Mouse (Mus musculus) layer of hippocampus, adult 8-10 months (tissue): Measurements from ENCODE around the gene Cisd1. TPM values are rescaled to one million over a fixed set of nuclear protein-coding genes. Genes with fewer than 3 reads are reported as not detected.

Source experiments
- DNase-seq, 2 experiments: peaks; one replicate each; pipeline ENCODE4 v3.0.0; 2022; ENCODE audit warnings: low spot score in 2 of 2
- total RNA-seq, 4 experiments: library from RNA; stranded (reverse); gene quantifications; 2 replicates each; pipeline ENCODE4 v1.2.4; 2022

Cisd1 gene
- total RNA-seq, 4 experiments from 2014 or later, result 117 to 140 (median 130) TPM

- DNase-seq, result no peak
Measured at GRCm38 (mm10) chr10:71348637-71349280, 4.0 kb upstream of the Cisd1 start.

GRCm38 (mm10) chr10:71347964-71348636 is 3.3 kb upstream of the Cisd1 start:
- no peak for DNase-seq

- peak; percentile 97 to 100 for DNase-seq
Measured at GRCm38 (mm10) chr10:71347509-71347949, 2.8 kb upstream of the Cisd1 start, which contains the start of gene Ipmk. Gene Ipmk (plus strand): TSS chr10:71347763.

GRCm38 (mm10) chr10:71346722-71347508 is 2.2 kb upstream of the Cisd1 start:
- DNase-seq, result no peak

GRCm38 (mm10) chr10:71346106-71346505 is 1.4 kb upstream of the Cisd1 start:
- DNase-seq, result no peak

- no peak for DNase-seq
Measured at GRCm38 (mm10) chr10:71343567-71344265, 1.0 kb downstream of the Cisd1 start.

DNA sequence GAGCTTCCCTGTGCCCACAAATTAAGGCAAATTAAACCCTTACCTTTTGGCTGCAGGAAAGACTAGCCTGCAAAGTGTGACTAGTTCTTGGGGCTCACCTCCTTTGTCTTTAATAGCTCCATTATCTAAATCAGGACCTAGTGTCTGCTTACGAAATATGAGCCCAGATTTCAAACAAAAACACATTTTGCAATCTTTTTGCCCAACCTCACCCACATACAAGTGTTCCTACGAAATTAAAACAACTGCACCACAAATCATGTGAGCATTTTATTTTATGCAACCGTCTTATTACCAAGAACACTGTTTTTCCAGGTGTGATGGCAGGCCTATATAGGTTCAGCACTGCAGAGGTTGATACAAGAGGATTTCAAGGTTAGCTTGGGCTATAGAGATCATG is 1.6 kb downstream of the Cisd1 start:
- DNase-seq, result no peak

GRCm38 (mm10) chr10:71342030-71342805 is 2.5 kb downstream of the Cisd1 start:
- no peak for DNase-seq

DNA sequence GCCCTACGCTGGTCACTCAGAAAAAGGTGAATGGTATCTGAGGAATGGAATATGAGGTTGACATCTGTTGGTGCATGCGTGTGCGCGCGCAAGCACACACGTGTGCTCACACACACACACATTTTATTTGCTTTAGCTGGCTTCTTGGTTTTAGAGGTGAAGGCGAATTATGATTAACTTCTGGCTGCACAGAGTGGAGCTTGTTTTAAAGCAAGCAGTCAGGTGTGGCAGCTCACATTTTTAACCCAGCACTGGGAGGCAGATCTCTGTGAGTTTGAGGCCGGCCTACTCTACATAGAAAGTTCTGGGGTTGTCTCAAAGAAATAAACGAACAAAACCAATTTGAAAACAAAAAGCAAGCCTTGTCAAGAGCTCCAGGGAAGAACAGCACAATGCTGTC is 3.5 kb downstream of the Cisd1 start:
- no peak for DNase-seq

DNA sequence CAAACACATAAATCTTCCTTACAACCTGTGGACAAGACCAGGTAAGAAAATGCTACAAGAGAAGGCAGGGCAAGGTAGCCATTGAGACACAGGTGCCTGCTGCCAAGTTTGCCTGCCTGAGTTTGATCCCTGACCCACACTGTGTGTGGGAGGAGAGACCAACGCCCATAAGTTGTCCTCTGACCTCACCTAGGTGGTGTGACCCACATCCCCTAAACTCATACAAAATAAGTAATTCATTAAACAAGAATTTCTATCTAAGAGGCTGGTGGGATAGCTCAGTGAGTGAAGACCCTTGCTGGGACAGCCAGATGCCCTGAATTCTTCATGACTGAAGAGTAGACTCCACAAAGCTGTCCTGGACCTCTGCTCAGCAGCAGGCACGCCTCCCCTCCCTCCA is 4.6 kb downstream of the Cisd1 start:
- DNase-seq, result no peak

- DNase-seq, result no peak
Measured at GRCm38 (mm10) chr10:71339463-71339862, 5.3 kb downstream of the Cisd1 start.

DNA sequence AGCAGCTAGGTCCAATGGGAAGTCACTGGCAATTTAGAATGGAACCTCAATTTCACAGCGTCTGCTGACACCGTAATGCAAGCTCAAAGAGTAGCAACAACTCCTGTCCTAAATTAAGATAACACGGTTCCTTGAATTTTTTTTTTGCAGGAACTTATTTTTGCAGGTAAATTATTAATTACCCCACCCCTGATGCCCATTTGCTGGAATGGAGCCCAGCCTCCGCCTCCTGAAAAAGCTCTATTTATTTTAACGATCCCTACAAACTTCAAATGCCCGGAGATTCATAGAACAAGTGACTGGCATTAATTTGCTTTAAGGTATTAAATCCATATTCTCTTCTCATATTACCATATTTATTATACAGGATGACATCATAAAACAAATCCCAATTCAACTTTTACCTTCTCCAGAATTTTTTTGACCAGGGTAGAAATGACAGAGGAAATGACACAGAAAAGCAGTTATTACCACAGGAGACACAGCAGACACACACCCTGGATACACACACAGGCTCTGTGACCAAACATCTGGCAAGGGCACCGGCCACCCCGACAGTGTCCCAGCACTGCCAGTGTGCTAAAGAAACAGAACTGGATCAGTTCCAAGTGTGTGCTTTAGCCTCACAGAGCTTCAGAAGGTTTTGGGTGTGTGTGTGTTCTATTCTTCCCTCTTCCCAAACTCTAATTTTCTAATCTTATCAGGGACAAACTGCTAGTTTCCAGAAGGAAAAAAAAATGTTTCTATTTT is 6.4 kb downstream of the Cisd1 start:
- DNase-seq, result no peak

GRCm38 (mm10) chr10:71337733-71338132 is 7.0 kb downstream of the Cisd1 start:
- DNase-seq, result no peak

- no peak for DNase-seq
Measured at GRCm38 (mm10) chr10:71332859-71333258, 11.9 kb downstream of the Cisd1 start.

GRCm38 (mm10) chr10:71332376-71332775 is 12.4 kb downstream of the Cisd1 start:
- DNase-seq, result no peak

DNA sequence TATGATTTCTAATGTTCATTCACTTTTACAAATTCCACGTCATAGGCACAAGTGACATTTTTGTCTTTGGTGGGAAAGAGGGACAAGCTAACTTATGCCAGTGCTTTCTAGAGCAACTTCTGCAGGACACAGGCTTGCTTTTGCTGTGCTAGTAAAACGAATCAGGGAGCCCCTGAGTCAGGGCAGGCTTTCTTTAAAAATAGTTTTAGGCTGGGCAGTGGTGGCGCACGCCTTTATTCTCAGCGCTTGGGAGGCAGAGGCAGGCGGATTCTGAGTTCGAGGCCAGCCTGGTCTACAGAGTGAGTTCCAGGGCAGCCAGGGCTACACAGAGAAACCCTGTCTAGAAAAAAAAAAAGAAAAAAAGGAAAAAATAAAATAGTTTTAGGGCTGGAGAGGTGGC is 12.8 kb downstream of the Cisd1 start:
- no peak for DNase-seq

DNA sequence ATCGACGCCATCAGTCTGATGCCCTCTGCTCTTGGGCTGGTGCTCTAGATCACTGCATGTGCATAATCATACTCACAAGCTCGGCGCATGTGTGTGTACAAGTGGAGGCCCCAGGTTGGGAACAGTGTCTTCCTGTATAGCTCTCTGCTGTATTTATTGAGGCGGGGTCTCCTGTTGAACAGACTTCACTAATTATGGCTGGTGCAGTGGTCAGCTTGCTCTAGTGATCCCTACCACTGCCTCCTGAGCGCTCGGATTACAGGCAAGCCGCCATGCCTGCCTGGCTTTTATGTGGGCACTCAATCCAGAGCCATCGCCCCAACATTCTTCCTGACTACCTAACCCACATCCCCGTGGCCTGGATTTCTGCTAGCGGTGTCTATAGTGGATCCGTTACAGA is 14.7 kb downstream of the Cisd1 start:
- no peak for DNase-seq

DNA sequence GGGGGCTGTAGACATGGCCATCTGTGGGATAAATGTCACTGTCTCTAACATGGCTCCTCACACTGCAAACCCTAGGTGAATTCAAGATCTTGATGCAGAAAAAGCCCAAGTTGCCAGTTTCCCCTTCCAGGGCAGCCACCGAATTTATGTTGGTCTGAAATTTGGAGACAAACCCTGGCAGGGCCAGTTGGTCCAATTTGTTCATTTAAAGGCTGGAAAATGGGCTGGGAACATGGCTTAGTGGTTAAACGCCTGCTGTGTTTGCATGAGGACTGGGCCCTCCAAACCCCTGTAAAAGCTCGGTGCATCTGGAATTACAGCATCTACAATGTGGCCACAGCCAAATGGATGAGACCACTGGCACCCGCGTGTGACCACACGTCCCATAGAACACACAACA is 15.5 kb downstream of the Cisd1 start:
- DNase-seq, result no peak

- DNase-seq, result no peak
Measured at GRCm38 (mm10) chr10:71328870-71329269, 15.9 kb downstream of the Cisd1 start.

DNA sequence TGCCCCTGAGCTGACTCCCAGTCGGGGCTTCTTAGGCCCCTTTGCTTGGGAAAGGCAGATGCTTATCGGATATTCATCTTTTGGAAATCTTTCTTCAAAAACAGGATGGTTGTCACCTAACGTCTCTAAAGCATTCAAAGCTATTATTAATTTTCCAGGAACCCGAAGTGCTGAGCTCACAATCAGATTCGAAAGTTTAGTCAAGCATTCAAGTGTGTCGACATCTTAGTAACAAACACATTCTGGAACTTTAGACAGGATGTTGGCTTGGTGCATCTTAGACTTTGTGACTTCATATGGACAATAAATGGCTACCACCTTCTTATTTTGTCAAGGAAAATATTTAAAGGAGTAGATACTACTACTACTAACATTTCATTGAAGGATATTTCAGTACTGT is 16.4 kb downstream of the Cisd1 start:
- DNase-seq, result no peak
